Mouse (Mus musculus): Measurements from ENCODE around the gene Ncoa5.

DNA sequence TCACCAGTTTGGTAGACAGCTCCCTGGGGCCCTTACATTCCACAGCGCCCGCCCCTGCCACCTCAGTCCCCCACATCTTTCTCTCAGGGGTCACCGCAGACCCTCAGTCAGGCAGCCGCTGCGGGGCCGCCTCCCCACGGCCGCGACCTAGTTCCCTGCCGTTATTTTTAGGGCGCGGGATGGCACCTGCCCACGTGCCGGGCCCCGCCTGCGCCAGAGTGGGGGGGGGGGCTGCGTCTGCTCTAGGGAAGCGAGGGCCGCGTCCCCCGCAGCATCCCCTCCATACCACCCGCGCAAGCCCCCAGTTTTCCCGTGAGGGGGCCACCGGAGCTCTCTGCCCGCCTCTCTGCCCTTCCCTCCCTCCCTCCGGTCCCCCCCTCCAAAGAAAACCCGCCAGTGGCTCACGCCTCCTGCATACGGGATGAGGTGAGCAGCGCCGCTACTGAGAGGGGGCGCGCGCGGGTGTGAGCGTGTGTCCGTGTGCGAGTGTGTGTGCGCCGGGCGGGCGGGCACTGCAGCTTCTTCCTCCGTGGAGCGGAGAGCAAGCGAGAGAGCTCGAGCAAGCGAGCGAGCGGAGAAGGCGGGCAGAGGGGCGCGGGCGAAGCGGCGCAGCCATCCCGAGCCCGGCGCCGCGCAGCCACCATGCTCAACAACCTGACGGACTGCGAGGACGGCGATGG lies 66.8 kb downstream of the Ncoa5 start:
- TF ChIP-seq CTCF (IDR thresholded peaks at IDR 0.05; ENCODE audit: control insufficient read depth, insufficient read depth, insufficient read length) (no peak), CEBPB (IDR thresholded peaks at IDR 0.05; ENCODE audit: low read depth) (no peak), MYOD1 (IDR thresholded peaks at IDR 0.05; ENCODE audit: control insufficient read depth, insufficient read length, low read depth) (no peak), MAX (IDR thresholded peaks at IDR 0.05) (no peak)

All from C2C12 (cell line).